Mouse (Mus musculus) G1E (cell line): ENCODE data around the gene Otud4.

Source experiments
- CTCF ChIP-seq: IDR thresholded peaks from 2 replicates; pipeline ENCODE4 v1.5.1; 2012; ENCODE audit warnings: low read depth, low read length, inconsistent platforms, mixed read lengths
- GATA1 ChIP-seq: IDR thresholded peaks from 2 replicates; pipeline ENCODE4 v1.6.1; 2012; ENCODE audit warnings: borderline replicate concordance, low read length, inconsistent platforms, mixed read lengths

GRCm38 (mm10) chr8:79692531-79692930 lies 53.1 kb downstream of the Otud4 start:
- TF ChIP-seq CTCF = no peak
- TF ChIP-seq GATA1 = no peak
